Mouse (Mus musculus) right cerebral cortex, postnatal 25 days (tissue): ENCODE results near the gene Arhgef1.
"Not testable (repeated sequence)": the region's sequence is repeated elsewhere in the genome, so short reads cannot be mapped to it uniquely, and the experiment has no call there.

Experiments used
- DNase-seq: peaks from one replicate; pipeline ENCODE4 v3.0.0; 2022

The Arhgef1 gene

DNA sequence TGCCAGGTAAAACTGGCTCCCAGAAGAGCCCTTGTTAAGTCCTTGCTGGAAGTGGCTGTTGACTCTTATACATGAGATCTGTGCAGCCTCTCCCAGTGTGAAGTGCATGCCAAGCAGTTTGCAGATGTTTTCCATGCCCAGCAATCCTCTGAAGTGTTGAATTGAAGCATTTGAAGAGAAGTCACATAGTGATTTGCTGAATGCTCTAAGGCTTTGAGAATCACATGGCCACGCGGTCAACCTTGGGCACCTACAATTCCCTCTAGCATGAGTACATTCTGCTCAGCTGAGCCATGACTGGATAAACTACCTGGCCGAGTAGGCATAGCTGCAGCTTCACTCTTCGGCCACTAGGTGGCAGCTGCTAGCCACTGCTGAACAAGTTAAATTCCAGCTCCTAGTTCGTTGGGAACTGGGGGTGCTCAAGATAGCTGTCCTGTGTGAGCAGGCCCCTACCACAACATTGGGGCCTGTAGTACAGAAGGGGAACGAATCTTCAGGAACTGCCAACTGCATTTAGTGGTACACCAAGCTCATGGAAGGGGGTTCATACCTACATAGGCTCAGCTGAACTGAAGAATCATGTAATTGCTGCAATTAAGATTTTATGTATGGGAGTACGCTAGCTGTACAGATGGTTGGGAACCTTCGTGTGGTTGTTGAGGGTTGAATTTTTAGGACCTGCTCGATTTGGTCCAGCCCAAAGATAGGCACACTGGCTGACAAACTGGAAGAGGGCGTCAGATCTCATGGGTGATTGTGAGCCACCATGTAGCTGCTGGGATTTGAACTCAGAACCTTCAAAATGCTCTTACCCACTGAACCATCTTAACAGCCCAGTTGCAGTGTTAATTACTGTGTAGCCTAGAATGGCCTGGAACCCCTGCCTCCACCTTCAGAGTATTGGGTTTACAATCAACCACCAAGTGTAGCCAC, 12.2 kb upstream of the Arhgef1 start:
- peak; percentile 73 for DNase-seq

DNA sequence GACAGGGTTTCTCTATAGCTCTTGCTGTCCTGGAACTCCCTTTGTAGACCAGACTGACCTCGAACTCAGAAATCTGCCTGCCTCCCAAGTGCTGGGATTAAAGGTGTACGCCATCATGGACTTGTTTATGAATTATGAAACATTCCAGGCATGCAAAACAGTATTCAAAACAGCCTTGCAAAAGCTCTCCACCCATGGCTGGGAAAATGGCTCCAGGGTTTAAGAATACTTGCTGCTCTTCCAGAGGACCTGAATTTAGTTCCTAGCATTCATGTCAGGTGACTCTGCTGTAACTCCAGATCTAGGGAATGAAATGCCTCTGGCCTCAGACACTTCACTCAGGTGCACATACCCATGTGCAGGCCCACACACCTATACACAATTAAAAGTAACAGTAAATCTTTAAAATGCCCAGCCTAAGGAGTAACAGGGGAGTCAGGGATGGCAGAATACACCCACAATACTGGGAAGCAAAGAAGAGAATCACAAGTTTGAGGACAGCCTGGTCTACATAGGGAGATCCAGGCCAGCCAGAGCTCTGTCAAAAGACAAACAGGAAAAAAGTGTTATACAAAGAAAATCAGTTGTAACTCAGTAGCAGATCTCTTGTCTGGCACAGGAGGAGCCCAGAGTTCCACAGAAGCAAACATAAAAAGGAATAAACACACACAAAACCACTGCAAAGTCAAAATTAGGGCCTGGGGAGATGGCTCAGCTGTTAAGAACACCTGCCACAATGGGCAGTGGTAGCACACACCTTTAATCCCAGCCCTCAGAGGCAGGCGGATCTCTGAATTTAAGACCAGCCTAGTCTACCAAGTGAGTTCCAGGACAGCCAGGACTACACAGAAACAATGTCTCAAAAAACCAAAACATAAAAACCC, 11.2 kb upstream of the Arhgef1 start:
- DNase-seq: no peak

DNA sequence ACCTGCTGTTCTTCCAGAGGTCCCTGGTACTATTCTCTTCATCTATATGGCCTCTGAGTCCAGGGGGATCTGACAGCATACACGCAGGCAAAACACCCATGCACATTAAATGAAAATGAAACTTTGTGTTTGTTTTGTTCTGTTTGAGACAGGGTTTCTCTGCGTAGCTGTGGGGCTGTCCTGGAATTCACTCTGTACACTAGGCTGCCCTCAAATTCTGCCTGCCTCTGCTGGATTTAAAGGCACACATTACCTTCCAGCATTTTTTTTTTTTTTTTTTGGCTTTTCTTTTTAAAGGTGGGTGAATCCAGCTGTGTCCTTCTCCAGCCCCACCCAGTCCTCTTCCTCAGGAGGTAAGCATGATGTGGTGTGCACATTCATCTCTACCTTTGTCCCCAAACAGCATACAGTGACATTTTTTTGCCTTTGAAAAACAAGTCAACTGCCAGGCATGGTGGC, 10.6 kb upstream of the Arhgef1 start:
- no peak for DNase-seq

DNA sequence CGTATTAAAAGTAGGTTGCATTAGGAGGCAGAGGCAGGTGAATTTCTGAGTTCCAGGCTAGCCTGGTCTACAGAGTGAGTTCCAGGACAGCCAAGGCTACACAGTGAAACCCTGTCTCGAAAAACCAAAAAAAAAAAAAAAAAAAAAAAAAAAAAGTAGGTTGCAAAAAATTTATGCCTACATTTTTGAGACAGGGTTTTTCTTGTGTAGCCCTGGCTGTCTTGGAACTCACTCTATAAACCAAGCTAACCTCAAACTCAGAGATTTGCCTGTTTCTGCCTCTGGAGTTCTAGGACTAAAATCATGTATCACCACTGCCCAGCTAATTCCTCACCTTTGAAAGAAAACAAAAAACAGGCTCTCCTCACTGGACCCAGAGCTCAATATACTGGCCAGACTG, 7.0 kb upstream of the Arhgef1 start:
- not testable (repeated sequence) for DNase-seq

DNA sequence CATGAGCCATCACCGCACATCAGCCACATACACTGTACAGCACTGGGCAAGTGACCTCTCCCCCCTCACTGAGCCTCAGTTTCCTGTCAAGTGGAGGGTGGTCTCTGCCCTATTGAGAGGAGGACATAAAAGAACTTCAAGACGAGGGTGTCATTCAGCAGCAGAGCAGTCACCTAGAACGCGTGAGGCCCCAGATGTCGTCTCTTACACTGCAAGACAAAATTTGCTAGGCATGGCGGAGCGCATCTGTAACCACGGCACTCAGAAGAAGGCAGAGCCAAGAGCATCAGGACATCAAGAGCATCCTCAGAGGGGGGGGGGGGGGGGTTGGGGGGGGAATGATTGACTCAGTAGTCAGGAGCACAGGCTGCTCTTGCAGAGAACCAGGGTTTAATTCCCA, 6.4 kb upstream of the Arhgef1 start:
- DNase-seq: no peak

DNA sequence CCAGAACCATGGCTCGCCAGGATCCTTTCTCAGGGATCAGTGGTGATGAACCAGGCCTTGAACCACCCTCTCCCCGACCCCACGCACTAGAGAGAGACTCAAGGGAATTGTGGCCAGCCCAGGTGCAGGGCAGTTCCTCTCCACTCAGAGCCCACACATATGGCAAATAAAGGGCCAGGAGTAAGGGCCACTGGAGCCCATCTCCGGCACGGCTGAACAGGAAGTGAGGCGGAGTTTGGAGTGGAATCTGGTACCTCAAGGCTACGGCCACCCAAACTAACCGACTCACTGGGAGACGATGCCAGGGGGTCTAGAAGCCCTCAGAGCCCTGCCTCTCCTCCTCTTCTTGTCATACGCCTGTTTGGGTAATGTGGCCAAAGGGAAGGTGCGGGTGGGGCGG, 5.5 kb upstream of the Arhgef1 start, which contains the start of gene Cd79a:
Gene Cd79a (plus strand): TSS at position 158 of the 400 bp plus-strand sequence.
- no peak for DNase-seq

DNA sequence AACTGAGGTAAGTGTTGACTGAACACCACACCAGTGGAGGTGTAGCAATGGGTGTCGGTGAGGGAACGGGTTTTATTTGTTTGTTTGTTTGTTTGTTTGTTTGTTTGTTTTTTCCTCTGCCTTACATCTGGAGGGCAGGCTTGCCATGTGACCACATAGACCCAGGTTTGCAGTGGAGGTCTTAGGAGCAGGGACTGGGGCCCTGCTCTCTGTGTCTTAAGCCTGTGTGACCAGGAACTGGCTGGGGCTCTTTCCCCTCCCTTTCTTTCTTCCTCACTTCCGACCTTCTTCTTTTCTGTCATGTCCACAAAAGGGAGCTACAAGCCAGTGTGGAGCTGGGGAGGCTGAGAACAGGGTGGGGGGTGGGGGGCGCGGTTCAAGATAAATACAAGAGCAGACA, 4.8 kb upstream of the Arhgef1 start:
- no peak for DNase-seq

DNA sequence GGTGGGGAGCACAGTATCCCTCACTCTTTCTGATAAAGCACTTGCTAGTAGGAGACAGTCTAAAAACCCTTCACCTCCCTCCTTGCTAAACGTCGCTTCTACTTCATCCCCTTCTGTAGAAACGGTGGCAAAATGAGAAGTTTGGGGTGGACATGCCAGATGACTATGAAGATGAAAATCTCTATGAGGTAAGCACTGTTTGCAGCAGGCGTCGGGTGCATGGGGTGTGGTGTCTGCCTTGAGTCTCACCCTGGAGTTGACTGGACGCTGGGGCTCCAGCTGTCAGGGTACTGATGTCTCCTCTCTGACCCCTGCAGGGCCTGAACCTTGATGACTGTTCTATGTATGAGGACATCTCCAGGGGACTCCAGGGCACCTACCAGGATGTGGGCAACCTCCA, 1.6 kb upstream of the Arhgef1 start:
- DNase-seq: no peak

DNA sequence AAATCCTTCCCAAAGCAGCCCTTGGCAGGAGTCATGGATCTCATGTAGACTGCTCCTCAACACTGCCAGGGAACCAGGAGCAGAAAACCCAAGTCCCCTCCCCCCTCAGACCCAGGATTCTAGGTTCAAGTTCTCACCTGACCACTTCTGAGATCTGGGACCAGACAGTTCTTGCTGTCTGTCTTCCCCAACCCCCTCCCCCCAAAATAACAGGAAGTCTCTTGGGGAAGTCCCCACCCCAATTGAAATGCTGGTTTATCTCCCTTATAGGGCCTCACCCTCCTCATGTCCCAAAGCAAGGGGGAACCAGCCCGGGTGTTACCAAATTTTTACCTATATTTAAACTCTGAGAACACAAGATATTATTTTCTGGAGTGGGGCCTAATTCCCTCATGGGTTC, 870 bp upstream of the Arhgef1 start:
- DNase-seq: no peak

DNA sequence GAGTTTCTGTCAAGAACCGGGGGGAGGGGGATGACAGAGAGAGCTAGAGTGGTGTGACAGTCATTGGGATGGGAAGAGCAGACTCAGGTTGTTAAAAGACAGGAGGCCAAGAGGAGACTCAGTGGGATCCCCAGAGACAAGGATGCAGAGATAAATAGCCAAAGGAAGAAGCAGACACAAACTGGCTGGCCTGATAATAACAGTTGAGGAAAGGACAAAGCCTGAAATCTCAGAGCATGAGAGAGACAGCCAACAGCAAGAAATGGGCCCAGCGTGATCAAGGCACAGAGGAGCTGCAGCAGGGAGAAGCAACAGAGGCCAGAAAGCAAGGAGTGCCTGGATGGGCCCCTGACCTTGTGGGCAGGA, 465 bp upstream of the Arhgef1 start:
- no peak for DNase-seq

DNA sequence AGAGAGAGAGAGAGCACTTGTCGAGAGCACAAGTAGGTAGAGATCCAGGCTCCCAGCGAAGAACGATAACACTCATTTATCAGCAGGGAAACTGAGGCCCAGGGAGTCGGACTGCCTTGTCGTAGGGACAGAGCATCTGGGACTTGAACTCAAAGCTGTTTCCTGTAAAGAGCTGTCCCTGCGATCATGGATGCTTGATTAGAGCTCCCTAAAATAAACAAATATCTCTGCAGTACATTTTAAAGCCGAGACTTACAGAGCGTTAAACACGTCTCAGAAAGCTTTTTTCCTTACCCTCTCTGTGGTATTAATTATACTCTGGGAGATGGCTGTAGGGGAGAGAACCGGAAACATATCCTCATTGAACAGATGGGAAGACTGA, 723 bp downstream of the Arhgef1 start:
- no peak for DNase-seq

DNA sequence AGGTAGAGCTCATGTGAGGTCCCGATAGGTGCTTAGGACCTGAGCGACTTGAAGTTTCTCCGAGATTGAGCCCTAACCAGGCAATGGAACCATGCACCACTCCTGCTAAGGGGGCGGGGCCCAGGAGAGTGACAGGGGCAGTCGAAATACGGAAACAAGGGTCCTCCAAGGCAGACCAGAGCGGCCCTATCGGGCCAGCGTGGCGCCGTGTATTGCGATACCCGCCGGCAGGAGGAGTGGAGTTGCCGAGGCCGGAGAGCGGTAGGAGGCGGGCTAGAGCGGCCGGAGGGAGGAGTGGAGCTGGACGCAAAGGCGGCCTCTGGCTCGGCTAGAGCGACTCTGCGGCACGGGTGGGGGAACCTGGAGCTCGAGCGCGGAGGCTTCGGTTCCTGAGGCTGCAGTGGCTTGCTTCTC, 1.4 kb downstream of the Arhgef1 start:
- DNase-seq: peak; percentile 96

DNA sequence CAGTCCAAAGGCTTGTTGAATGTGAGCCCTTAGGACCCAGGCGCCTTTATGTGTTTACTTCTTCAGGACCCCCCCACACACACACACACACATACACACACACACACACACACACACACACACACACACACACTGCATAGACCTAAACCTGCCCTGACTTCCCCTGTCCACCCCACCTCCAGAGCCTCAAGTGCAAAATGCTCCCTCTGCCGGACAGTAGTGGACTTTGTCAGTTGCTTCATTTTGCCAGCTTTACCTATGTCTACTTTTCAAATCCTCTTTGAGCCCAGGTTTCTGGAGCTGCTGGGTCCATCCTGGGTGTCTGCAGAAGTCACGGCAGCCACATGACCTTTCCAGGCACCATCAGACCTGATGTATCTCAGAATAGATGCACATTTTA, 2.2 kb downstream of the Arhgef1 start:
- DNase-seq: peak; percentile 29

DNA sequence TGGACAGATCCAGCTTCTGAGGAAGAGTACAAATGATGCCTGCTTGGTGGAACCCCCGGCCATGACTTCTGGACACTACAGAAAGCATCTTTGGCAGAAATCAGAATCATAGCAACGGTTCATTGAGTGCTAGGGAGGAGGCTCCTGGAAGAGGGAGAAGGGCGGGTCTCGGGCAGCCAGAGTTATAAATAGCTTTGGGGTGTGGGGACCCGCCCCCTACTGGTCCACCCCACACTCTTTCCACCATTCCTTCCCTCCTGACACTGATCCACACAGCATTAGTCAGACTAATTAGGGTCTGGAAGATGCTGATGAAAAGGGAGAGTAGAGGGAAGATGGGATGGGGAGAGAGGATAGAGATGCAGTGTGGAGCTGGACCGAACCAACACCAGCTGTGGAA, 3.8 kb downstream of the Arhgef1 start:
- DNase-seq: no peak

DNA sequence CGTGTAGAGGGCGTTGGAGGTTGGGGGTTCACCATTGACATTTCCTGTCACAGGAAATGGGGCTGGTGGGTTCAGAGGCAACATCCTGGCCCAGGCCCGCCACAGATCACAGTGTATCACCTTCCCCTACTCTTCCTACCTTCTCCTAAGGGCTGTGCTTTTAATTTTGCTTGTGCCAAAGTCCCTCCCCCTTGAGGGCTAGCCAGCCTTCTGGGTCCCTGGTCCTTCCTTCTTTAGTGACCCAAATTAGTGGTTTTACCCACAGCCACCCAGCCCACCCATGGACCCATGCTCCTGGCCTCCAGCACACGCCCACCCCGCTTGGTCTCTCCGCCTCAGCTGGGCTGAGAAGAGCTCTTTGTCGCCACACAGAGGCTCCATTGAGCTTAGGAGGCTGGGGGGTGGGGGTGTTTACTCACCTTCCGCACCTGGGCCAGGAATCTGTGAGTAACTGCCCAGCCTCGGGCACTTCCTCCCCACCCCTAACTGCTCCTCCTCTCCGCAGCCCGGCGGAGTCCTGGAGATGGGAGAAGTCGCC, 4.6 kb downstream of the Arhgef1 start:
- DNase-seq: no peak

DNA sequence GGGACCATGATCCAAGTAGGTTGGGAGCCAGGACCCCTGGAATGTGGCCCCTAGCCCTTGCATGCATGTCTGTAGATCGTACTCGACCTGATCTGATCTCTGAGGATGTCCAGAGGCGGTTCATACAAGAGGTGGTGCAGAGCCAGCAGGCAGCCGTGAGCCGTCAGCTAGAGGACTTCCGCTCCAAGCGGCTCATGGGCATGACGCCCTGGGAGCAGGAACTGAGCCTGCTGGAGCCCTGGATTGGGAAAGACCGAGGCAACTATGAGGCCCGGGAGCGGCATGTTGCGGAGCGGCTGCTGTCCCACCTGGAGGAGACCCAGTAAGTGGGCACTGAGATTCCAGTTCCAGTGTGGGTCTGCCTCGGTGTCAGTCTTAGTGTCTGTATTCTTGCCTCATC, 9.8 kb downstream of the Arhgef1 start:
- DNase-seq: no peak

DNA sequence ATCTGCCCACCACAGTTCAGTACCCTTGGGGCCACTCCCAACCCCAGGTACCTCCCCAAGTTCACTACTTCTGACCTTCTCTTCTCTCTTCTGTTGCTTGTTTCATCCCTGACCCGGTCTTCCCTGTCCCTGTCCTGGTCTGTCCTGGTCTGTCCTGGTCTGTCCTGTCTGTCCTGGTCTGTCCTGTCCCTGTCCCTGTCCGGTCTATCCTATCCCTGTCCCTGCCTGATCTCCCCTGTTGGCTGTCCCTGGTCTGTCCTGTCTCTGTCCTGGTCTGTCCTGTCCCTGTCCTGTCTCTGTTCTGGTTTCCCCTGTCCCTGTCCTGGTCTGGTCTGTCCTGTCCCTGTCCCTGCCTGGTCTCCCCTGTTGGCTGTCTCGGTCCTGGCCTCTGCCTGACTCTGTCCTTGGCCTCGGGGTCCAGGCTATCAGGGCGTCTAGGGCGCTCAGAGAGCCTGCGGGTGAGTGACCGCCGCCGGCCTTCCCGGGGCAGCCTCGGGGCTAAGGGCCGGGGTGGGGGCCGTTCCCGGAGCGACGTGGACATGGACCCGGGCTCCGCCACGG, 16.1 kb downstream of the Arhgef1 start:
- DNase-seq: no peak

DNA sequence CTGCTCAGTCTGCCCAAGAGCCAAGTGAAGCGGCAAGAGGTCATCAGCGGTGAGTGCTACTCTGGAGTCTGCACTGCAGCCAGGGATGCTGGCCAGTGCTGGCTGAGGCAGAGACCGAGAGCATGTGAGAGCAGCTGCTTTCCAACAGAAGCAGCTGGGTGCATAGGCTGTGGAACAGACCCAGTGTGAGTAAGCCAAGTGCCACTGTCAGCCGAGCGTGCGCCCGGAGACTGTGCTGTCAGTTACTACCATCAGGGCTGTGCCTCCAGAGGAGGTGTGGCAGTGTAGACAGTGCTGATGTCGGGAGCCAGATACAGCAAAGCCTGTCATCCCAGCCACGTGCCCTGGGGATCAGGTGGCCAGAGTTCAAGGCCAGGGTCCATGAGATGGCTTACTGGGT, 17.0 kb downstream of the Arhgef1 start:
- DNase-seq: no peak

DNA sequence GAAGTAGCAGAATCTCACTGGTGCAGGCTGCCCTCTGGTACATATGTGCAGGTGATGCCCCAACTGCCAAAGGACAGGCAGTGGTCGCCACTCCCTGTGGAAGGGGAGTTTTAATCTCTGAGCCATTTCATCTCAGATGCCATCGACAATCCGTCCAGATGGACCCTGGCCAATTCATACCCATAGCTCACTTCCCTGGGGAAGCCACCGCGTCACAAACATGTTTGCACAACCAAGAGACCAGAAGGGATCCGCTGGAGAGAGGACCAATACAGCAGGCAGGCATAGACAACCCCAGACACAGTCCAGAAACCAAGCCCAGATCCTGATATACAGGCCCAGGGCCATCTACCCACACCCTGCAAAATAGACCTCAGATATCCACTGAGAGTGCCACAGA, 27.8 kb downstream of the Arhgef1 start:
- no peak for DNase-seq

DNA sequence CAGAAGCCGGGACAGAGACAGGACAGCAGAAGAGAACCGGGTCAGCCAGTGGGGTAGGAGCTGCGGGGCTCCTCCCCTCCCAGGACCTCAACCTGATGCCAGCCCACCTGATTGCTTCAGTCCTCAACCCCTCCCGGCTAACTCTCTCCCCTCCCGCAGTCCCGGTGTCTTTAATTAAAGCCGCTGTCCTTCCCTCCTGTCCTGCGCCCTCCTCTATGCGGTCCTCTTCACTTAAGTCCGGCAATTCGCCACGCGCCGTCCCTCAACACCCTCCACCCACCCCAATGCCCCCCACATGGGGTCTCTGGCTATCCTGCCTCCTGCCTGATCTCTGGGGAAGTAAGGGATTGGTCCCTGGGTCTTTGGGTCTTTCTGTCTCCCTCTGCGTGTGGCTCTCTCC, 28.9 kb downstream of the Arhgef1 start:
- no peak for DNase-seq

DNA sequence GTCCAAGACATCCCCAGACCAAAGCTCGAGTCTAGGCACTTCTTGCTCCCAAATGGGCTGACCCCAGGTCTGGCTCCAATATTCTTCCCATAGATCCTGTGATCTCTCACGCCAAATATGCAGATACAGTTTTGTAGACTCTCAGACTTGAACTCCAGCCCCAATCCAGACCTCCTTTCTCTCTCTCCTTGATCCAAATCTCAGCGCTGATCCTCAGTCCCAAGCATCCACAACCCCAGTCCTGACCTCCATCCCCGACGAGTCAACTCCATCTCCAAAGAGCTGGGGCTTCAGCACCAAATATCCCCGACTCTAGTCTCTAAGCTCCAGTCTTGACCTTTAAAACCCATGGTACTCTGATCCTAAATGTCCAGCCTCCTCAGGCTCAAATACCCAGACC, 40.9 kb downstream of the Arhgef1 start:
- no peak for DNase-seq

DNA sequence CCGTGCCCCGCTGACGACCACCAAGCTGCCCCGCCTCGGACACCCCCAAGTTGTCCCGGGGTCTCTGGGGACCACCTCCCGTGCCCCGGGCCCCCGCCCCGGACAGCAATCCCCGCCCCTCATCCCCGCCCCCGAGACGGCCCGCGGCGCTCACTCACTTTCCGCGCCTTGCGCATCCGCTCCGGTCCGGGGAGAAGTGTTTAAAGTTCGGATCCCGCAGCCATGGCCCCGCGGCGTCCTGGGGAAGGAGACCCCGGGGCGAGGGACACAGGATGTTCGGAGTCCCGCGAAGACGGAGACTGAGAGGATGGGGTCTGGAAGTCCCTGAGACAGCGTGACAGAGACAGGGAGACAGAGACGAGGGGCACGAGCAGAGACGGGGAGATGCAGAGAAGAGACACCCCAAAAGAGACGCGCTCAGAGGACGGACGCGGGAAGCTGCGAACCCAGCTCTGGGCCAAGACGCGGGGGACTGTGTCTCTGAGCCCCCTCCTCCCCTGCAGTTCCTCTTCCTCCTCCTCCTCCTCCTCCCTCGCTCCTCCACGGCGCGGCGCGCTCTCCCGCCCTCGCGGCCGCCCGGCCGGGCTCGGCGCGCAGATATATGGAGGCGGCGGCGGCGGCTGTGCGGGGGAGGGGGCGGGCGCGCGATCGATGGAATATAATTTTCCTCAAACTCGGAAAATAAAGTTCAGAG, 41.7 kb downstream of the Arhgef1 start, which contains the start of gene Gm4881:
Gene Gm4881 (minus strand): TSS at position 238 of the 694 bp plus-strand sequence.
- no peak for DNase-seq
